Mouse (Mus musculus): ENCODE data around the gene Gm19668. TPM values are rescaled to one million over a fixed set of nuclear protein-coding genes. Genes with fewer than 3 reads are reported as not detected.
"Not testable (repeated sequence)": the region's sequence is repeated elsewhere in the genome, so short reads cannot be mapped to it uniquely, and the experiment has no call there.

Gene Gm19668
- polyA plus RNA-seq, 1 experiment from 2014 or later: not detected

GRCm38 (mm10) chr10:77815514-77815913, 16.6 kb upstream of the Gm19668 start:
- H3K4me1 ChIP-seq (ENCODE audit: control insufficient read depth, low read depth, low read length): no peaks in the 10 kb centered on the region
- no peaks in the 10 kb centered on the region for H3K9me3 ChIP-seq (replicated peaks; ENCODE audit: control insufficient read depth, low read length)
- H3K9ac ChIP-seq (ENCODE audit: low read depth, low read length): no peak overlapping the region
- H3K36me3 ChIP-seq (ENCODE audit: control insufficient read depth, insufficient read depth): no peaks in the 10 kb centered on the region
- H3K27me3 ChIP-seq (ENCODE audit: control insufficient read depth, insufficient read depth, low read depth, low read length): no peaks in the 10 kb centered on the region
- no peak for ATAC-seq (ENCODE audit: low read depth)
- WGBS (ENCODE audit: insufficient replicate concordance): 30% methylated on average over 5 of the region's 5 CpGs
- no peak overlapping the region for H3K4me2 ChIP-seq (ENCODE audit: low read depth, low read length)
- H3K4me3 ChIP-seq (ENCODE audit: low read depth, low read length): no peak overlapping the region
- H3K27ac ChIP-seq (ENCODE audit: low read length): no peak overlapping the region

GRCm38 (mm10) chr10:77814382-77814781, 15.4 kb upstream of the Gm19668 start, which contains the start of gene Gm2696:
Gene Gm2696 (plus strand): TSS chr10:77814682.
- H3K4me2 ChIP-seq (ENCODE audit: low read depth, low read length): no peak within 1 kb of the TSS
- WGBS (ENCODE audit: insufficient replicate concordance): 37% methylated on average over 4 of the region's 4 CpGs
- H3K27me3 ChIP-seq (ENCODE audit: control insufficient read depth, insufficient read depth, low read depth, low read length): no peaks in the 10 kb centered on the region
- H3K4me3 ChIP-seq (ENCODE audit: low read depth, low read length): no peak within 1 kb of the TSS
- no peak within 1 kb of the TSS for H3K27ac ChIP-seq (ENCODE audit: low read length)
- no peaks in the 10 kb centered on the region for H3K4me1 ChIP-seq (ENCODE audit: control insufficient read depth, low read depth, low read length)
- no peak within 1 kb of the TSS for H3K9ac ChIP-seq (ENCODE audit: low read depth, low read length)
- no peaks in the 10 kb centered on the region for H3K9me3 ChIP-seq (replicated peaks; ENCODE audit: control insufficient read depth, low read length)
- H3K36me3 ChIP-seq (ENCODE audit: control insufficient read depth, insufficient read depth): no peaks in the 10 kb centered on the region
- ATAC-seq (ENCODE audit: low read depth): no peak

GRCm38 (mm10) chr10:77811743-77812142, 12.8 kb upstream of the Gm19668 start, which contains the start of gene Gm9507:
Gene Gm9507 (minus strand): TSS chr10:77811843.
- H3K9me3 ChIP-seq (replicated peaks; ENCODE audit: control insufficient read depth, low read length): no peaks in the 10 kb centered on the region
- ATAC-seq (ENCODE audit: low read depth): no peak
- H3K4me1 ChIP-seq (ENCODE audit: control insufficient read depth, low read depth, low read length): no peaks in the 10 kb centered on the region
- H3K9ac ChIP-seq (ENCODE audit: low read depth, low read length): no peak within 1 kb of the TSS
- WGBS (ENCODE audit: insufficient replicate concordance): 53% methylated on average over 5 of the region's 5 CpGs
- no peaks in the 10 kb centered on the region for H3K27me3 ChIP-seq (ENCODE audit: control insufficient read depth, insufficient read depth, low read depth, low read length)
- H3K4me3 ChIP-seq (ENCODE audit: low read depth, low read length): no peak within 1 kb of the TSS
- H3K27ac ChIP-seq (ENCODE audit: low read length): no peak within 1 kb of the TSS
- no peak within 1 kb of the TSS for H3K4me2 ChIP-seq (ENCODE audit: low read depth, low read length)
- H3K36me3 ChIP-seq (ENCODE audit: control insufficient read depth, insufficient read depth): no peaks in the 10 kb centered on the region

GRCm38 (mm10) chr10:77804095-77804494, 5.2 kb upstream of the Gm19668 start:
- Histone ChIP-seq H3K9ac (ENCODE audit: low read depth, low read length) (no peak overlapping the region), H3K4me3 (ENCODE audit: low read depth, low read length) (no peak overlapping the region), H3K9me3 (replicated peaks; ENCODE audit: control insufficient read depth, low read length) (no peaks in the 10 kb centered on the region), H3K36me3 (ENCODE audit: control insufficient read depth, insufficient read depth) (no peaks in the 10 kb centered on the region), H3K27ac (ENCODE audit: low read length) (no peak overlapping the region), H3K27me3 (ENCODE audit: control insufficient read depth, insufficient read depth, low read depth, low read length) (no peaks in the 10 kb centered on the region), H3K4me1 (ENCODE audit: control insufficient read depth, low read depth, low read length) (no peaks in the 10 kb centered on the region), H3K4me2 (ENCODE audit: low read depth, low read length) (no peak overlapping the region)
- WGBS (ENCODE audit: insufficient replicate concordance): 36% methylated on average over 3 of the region's 3 CpGs
- no peak for ATAC-seq (ENCODE audit: low read depth)

- WGBS (ENCODE audit: insufficient replicate concordance): 26% methylated on average over 3 of the region's 3 CpGs
- not testable (repeated sequence) for H3K9me3 ChIP-seq (replicated peaks; ENCODE audit: control insufficient read depth, low read length); H3K9ac ChIP-seq (ENCODE audit: low read depth, low read length); H3K27ac ChIP-seq (ENCODE audit: low read length); H3K4me2 ChIP-seq (ENCODE audit: low read depth, low read length); H3K27me3 ChIP-seq (ENCODE audit: control insufficient read depth, insufficient read depth, low read depth, low read length); H3K4me1 ChIP-seq (ENCODE audit: control insufficient read depth, low read depth, low read length); ATAC-seq (ENCODE audit: low read depth); H3K36me3 ChIP-seq (ENCODE audit: control insufficient read depth, insufficient read depth); H3K4me3 ChIP-seq (ENCODE audit: low read depth, low read length)
These were observed 591 bp downstream of the Gm19668 start for GRCm38 (mm10) chr10:77798164-77798920.

GRCm38 (mm10) chr10:77797677-77798076, 1.3 kb downstream of the Gm19668 start:
- Histone ChIP-seq H3K9ac (ENCODE audit: low read depth, low read length) (no peak overlapping the region), H3K27me3 (ENCODE audit: control insufficient read depth, insufficient read depth, low read depth, low read length) (no peaks in the 10 kb centered on the region), H3K9me3 (replicated peaks; ENCODE audit: control insufficient read depth, low read length) (no peaks in the 10 kb centered on the region), H3K36me3 (ENCODE audit: control insufficient read depth, insufficient read depth) (no peaks in the 10 kb centered on the region), H3K4me2 (ENCODE audit: low read depth, low read length) (no peak overlapping the region), H3K4me1 (ENCODE audit: control insufficient read depth, low read depth, low read length) (no peaks in the 10 kb centered on the region), H3K27ac (ENCODE audit: low read length) (no peak overlapping the region), H3K4me3 (ENCODE audit: low read depth, low read length) (no peak overlapping the region)
- WGBS (ENCODE audit: insufficient replicate concordance): 29% methylated on average over 3 of the region's 3 CpGs
- ATAC-seq (ENCODE audit: low read depth): no peak

GRCm38 (mm10) chr10:77794976-77795375, 4.0 kb downstream of the Gm19668 start, which contains the start of gene Gm9639:
Gene Gm9639 (minus strand): TSS chr10:77795076.
- H3K27me3 ChIP-seq (ENCODE audit: control insufficient read depth, insufficient read depth, low read depth, low read length): no peaks in the 10 kb centered on the region
- H3K4me3 ChIP-seq (ENCODE audit: low read depth, low read length): no peak within 1 kb of the TSS
- H3K4me1 ChIP-seq (ENCODE audit: control insufficient read depth, low read depth, low read length): no peaks in the 10 kb centered on the region
- H3K36me3 ChIP-seq (ENCODE audit: control insufficient read depth, insufficient read depth): no peaks in the 10 kb centered on the region
- WGBS (ENCODE audit: insufficient replicate concordance): 38% methylated on average over 2 of the region's 2 CpGs
- H3K9me3 ChIP-seq (replicated peaks; ENCODE audit: control insufficient read depth, low read length): no peaks in the 10 kb centered on the region
- no peak within 1 kb of the TSS for H3K27ac ChIP-seq (ENCODE audit: low read length)
- H3K4me2 ChIP-seq (ENCODE audit: low read depth, low read length): no peak within 1 kb of the TSS
- no peak for ATAC-seq (ENCODE audit: low read depth)
- H3K9ac ChIP-seq (ENCODE audit: low read depth, low read length): no peak within 1 kb of the TSS

- ATAC-seq (ENCODE audit: low read depth): no peak
- H3K4me3 ChIP-seq (ENCODE audit: low read depth, low read length): no peak overlapping the region
- no peaks in the 10 kb centered on the region for H3K27me3 ChIP-seq (ENCODE audit: control insufficient read depth, insufficient read depth, low read depth, low read length)
- H3K4me2 ChIP-seq (ENCODE audit: low read depth, low read length): no peak overlapping the region
- WGBS (ENCODE audit: insufficient replicate concordance): 47% methylated on average over 2 of the region's 2 CpGs
- no peaks in the 10 kb centered on the region for H3K9me3 ChIP-seq (replicated peaks; ENCODE audit: control insufficient read depth, low read length)
- no peak overlapping the region for H3K27ac ChIP-seq (ENCODE audit: low read length)
- H3K36me3 ChIP-seq (ENCODE audit: control insufficient read depth, insufficient read depth): no peaks in the 10 kb centered on the region
- H3K4me1 ChIP-seq (ENCODE audit: control insufficient read depth, low read depth, low read length): no peaks in the 10 kb centered on the region
- H3K9ac ChIP-seq (ENCODE audit: low read depth, low read length): no peak overlapping the region
These were observed 10.3 kb downstream of the Gm19668 start for GRCm38 (mm10) chr10:77788621-77789020.

- no CpG with 5 or more reads among the region's 1 CpGs for WGBS (ENCODE audit: insufficient replicate concordance)
- not testable (repeated sequence) for H3K4me1 ChIP-seq (ENCODE audit: control insufficient read depth, low read depth, low read length); H3K36me3 ChIP-seq (ENCODE audit: control insufficient read depth, insufficient read depth); H3K4me3 ChIP-seq (ENCODE audit: low read depth, low read length); H3K27ac ChIP-seq (ENCODE audit: low read length); H3K9ac ChIP-seq (ENCODE audit: low read depth, low read length); ATAC-seq (ENCODE audit: low read depth); H3K9me3 ChIP-seq (replicated peaks; ENCODE audit: control insufficient read depth, low read length); H3K4me2 ChIP-seq (ENCODE audit: low read depth, low read length); H3K27me3 ChIP-seq (ENCODE audit: control insufficient read depth, insufficient read depth, low read depth, low read length)
These were observed 11.1 kb downstream of the Gm19668 start, which contains the start of gene Gm7137 for GRCm38 (mm10) chr10:77787876-77788275. Gene Gm7137 (minus strand): TSS chr10:77788200.
